Mouse (Mus musculus): ENCODE measurements at regions not wholly inside any gene's neighbourhood (a gene's known extent, or its start where the extent isn't known, plus 50 kb on each side); places are given as distances from the start of the nearest gene placed in this dataset.

GRCm38 (mm10) chr13:7233399-7233798, 584.8 kb upstream of the Pfkp start:
- H3K27me3 ChIP-seq (ENCODE audit: control insufficient read depth in 1 of 2, insufficient read depth in 2 of 2, low read length in 2 of 2) = no peaks in the 10 kb centered on the region
- no peaks in the 10 kb centered on the region for H3K4me1 ChIP-seq (ENCODE audit: control insufficient read depth in 1 of 2, insufficient read depth in 2 of 2, low read length in 2 of 2)
- no peak overlapping the region for H3K9ac ChIP-seq (ENCODE audit: control insufficient read depth, low read depth, low read length, poor library complexity, severe bottlenecking)
- H3K4me3 ChIP-seq (ENCODE audit: control insufficient read depth in 1 of 2, insufficient read depth in 1 of 2, low read depth in 2 of 2, low read length in 2 of 2) = no peak overlapping the region
- no peak for DNase-seq (ENCODE audit: low read depth, low spot score)
- H3K9me3 ChIP-seq (replicated peaks; ENCODE audit: insufficient read depth, low read length) = no peaks in the 10 kb centered on the region
- H3K79me2 ChIP-seq (ENCODE audit: control insufficient read depth, insufficient read depth, low read length, poor library complexity) = no peaks in the 10 kb centered on the region
- H3K36me3 ChIP-seq (ENCODE audit: control insufficient read depth in 1 of 2, insufficient read depth in 2 of 2, low read length in 2 of 2) = no peaks in the 10 kb centered on the region
- no peak overlapping the region for H3K27ac ChIP-seq (ENCODE audit: control insufficient read depth, low read depth, low read length)
- TF ChIP-seq RCOR1 (IDR thresholded peaks at IDR 0.05; ENCODE audit: low read depth, low read length) = no peak
- no peak for TF ChIP-seq GATA1 (IDR thresholded peaks at IDR 0.05; ENCODE audit: low read depth, low read length)
- TF ChIP-seq SMC3 (IDR thresholded peaks at IDR 0.05; ENCODE audit: low read depth, low read length) = no peak

DNA sequence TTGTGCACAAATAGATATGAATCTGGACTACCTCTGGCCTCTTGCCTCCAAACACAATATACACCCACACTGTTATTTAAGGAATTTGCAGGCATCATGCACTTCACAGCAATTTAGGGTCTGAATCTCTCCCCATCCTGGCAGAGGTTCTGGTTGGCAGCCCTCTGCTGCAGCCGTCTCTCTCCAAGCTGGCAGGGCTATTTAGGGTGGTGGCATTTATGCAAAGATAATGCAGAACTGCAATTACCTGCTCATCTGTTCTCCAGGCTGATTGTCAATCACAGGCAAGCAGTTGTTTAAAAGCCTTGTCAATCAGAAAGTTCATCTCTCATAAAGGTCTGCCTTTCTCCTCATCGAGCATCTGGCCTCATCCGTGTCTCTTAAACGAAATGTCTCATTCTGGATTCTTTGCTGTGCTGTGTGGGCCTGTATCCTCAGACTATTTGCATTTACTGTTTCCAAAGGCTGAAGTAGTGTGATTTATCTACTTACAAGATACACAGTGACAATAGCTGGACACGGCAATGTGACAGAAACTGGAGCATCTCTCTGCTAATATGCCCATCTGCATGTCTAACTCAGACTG, 558.1 kb upstream of the Pfkp start:
- H3K36me3 ChIP-seq (ENCODE audit: control insufficient read depth in 1 of 2, insufficient read depth in 2 of 2, low read length in 2 of 2) = no peaks in the 10 kb centered on the region
- H3K4me3 ChIP-seq (ENCODE audit: control insufficient read depth in 1 of 2, insufficient read depth in 1 of 2, low read depth in 2 of 2, low read length in 2 of 2) = no peak overlapping the region
- H3K27ac ChIP-seq (ENCODE audit: control insufficient read depth, low read depth, low read length) = no peak overlapping the region
- no peak overlapping the region for H3K9ac ChIP-seq (ENCODE audit: control insufficient read depth, low read depth, low read length, poor library complexity, severe bottlenecking)
- no peaks in the 10 kb centered on the region for H3K79me2 ChIP-seq (ENCODE audit: control insufficient read depth, insufficient read depth, low read length, poor library complexity)
- no peaks in the 10 kb centered on the region for H3K9me3 ChIP-seq (replicated peaks; ENCODE audit: insufficient read depth, low read length)
- H3K4me1 ChIP-seq (ENCODE audit: control insufficient read depth in 1 of 2, insufficient read depth in 2 of 2, low read length in 2 of 2) = no peaks in the 10 kb centered on the region
- no peaks in the 10 kb centered on the region for H3K27me3 ChIP-seq (ENCODE audit: control insufficient read depth in 1 of 2, insufficient read depth in 2 of 2, low read length in 2 of 2)
- TF ChIP-seq E2F4 (IDR thresholded peaks at IDR 0.05; ENCODE audit: borderline replicate concordance, low read depth, low read length) = no peak
- DNase-seq (ENCODE audit: low read depth, low spot score) = no peak

DNA sequence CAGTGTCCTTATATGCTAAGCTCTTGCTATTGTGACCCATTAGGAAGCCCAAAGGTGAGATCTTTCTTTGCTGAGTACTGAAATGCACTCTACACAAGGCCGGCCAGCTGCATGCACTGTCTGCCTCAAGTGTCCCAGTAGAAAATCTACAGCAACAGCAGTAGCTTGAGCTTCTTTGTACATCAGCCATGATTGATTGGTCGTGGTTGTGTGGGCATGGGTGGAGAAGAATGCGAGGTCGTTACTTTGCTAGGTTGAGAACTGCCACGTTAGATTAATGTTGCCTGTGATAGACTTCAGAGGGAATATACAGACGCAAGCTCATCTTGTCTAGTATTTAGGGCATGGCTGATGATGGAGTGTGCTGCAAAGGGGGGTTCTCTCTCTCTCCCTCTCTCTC, 547.4 kb upstream of the Pfkp start:
- Histone ChIP-seq H3K9me3 (replicated peaks; ENCODE audit: insufficient read depth, low read length) (no peaks in the 10 kb centered on the region), H3K4me3 (ENCODE audit: control insufficient read depth in 1 of 2, insufficient read depth in 1 of 2, low read depth in 2 of 2, low read length in 2 of 2) (no peak overlapping the region), H3K9ac (ENCODE audit: control insufficient read depth, low read depth, low read length, poor library complexity, severe bottlenecking) (no peak overlapping the region), H3K27ac (ENCODE audit: control insufficient read depth, low read depth, low read length) (no peak overlapping the region), H3K27me3 (ENCODE audit: control insufficient read depth in 1 of 2, insufficient read depth in 2 of 2, low read length in 2 of 2) (no peaks in the 10 kb centered on the region), H3K36me3 (ENCODE audit: control insufficient read depth in 1 of 2, insufficient read depth in 2 of 2, low read length in 2 of 2) (no peaks in the 10 kb centered on the region), H3K79me2 (ENCODE audit: control insufficient read depth, insufficient read depth, low read length, poor library complexity) (no peaks in the 10 kb centered on the region), H3K4me1 (ENCODE audit: control insufficient read depth in 1 of 2, insufficient read depth in 2 of 2, low read length in 2 of 2) (no peaks in the 10 kb centered on the region)
- DNase-seq (ENCODE audit: low read depth, low spot score) = no peak
- TF ChIP-seq MYC (IDR thresholded peaks at IDR 0.05; ENCODE audit: low read depth, low read length) (no peak), KAT2A (conservative IDR thresholded peaks at IDR 0.05; ENCODE audit: low read depth, low read length) (no peak), SMC3 (IDR thresholded peaks at IDR 0.05; ENCODE audit: low read depth, low read length) (no peak), MAZ (IDR thresholded peaks at IDR 0.05; ENCODE audit: low read depth, low read length) (no peak), NRF1 (IDR thresholded peaks at IDR 0.05; ENCODE audit: insufficient read depth, low read depth, low read length, poor library complexity, severe bottlenecking) (no peak), EP300 (IDR thresholded peaks at IDR 0.05; ENCODE audit: low read depth in 1 of 2, low read length in 2 of 2) (no peak), MXI1 (IDR thresholded peaks at IDR 0.05; ENCODE audit: low read depth, low read length) (no peak), POLR2AphosphoS5 (IDR thresholded peaks at IDR 0.05; ENCODE audit: borderline replicate concordance, low read depth, low read length) (no peak), BHLHE40 (IDR thresholded peaks at IDR 0.05; ENCODE audit: borderline replicate concordance, low read depth, low read length) (no peak), HCFC1 (IDR thresholded peaks at IDR 0.05; ENCODE audit: low read depth, low read length) (no peak), RAD21 (IDR thresholded peaks at IDR 0.05; ENCODE audit: low read depth, low read length) (no peak)
